Mouse (Mus musculus) induced T-regulatory cell, adult 2 months (primary cell): ENCODE results near the gene Cd22.
A peak's percentile ranks its signal among the peaks of the same experiment; 100 is the strongest.
"Not testable (repeated sequence)": the region's sequence is repeated elsewhere in the genome, so short reads cannot be mapped to it uniquely, and the experiment has no call there.

ENCODE experiments used
- DNase-seq: peaks from one replicate; pipeline ENCODE4 v3.0.0-alpha.2; 2012; ENCODE audit warnings: low read depth

Gene Cd22

GRCm38 (mm10) chr7:30880176-30880575, at the start of gene Cd22:
Gene Cd22 (minus strand): TSS chr7:30880342.
- peak; percentile 68 for DNase-seq

- not testable (repeated sequence) for DNase-seq
These were observed 44.4 kb upstream of the Cd22 start, which contains the start of gene Hamp2 for GRCm38 (mm10) chr7:30924581-30924980. Gene Hamp2 (minus strand): TSS chr7:30924681.

GRCm38 (mm10) chr7:30924071-30924470, 43.9 kb upstream of the Cd22 start:
- DNase-seq = no peak

- not testable (repeated sequence) for DNase-seq
These were observed 42.3 kb upstream of the Cd22 start for GRCm38 (mm10) chr7:30922490-30922889.

- DNase-seq = peak; percentile 66
These were observed 40.1 kb upstream of the Cd22 start for GRCm38 (mm10) chr7:30920217-30920616.

GRCm38 (mm10) chr7:30917219-30917618, 37.1 kb upstream of the Cd22 start:
- DNase-seq = no peak

GRCm38 (mm10) chr7:30916713-30917112, 36.6 kb upstream of the Cd22 start:
- DNase-seq = no peak

- DNase-seq = no peak
These were observed 34.6 kb upstream of the Cd22 start, which contains the start of gene Mag for GRCm38 (mm10) chr7:30914732-30915131. Gene Mag (minus strand): TSS chr7:30914873.

- peak; percentile 47 for DNase-seq
These were observed 29.6 kb upstream of the Cd22 start for GRCm38 (mm10) chr7:30909773-30910172.

- DNase-seq = no peak
These were observed 28.9 kb upstream of the Cd22 start for GRCm38 (mm10) chr7:30908992-30909431.

- peak; percentile 46 for DNase-seq
These were observed 28.3 kb upstream of the Cd22 start for GRCm38 (mm10) chr7:30908277-30908991.

GRCm38 (mm10) chr7:30904042-30904441, 23.9 kb upstream of the Cd22 start:
- peak; percentile 63 for DNase-seq

- no peak for DNase-seq
These were observed 15.1 kb upstream of the Cd22 start for GRCm38 (mm10) chr7:30895217-30895616.

GRCm38 (mm10) chr7:30892515-30892914, 12.4 kb upstream of the Cd22 start:
- DNase-seq = no peak

- no peak for DNase-seq
These were observed 11.6 kb upstream of the Cd22 start for GRCm38 (mm10) chr7:30891746-30892145.

- peak; percentile 53 for DNase-seq
These were observed 10.5 kb upstream of the Cd22 start for GRCm38 (mm10) chr7:30890681-30891080.

- DNase-seq = no peak
These were observed 8.6 kb upstream of the Cd22 start for GRCm38 (mm10) chr7:30888786-30889185.

GRCm38 (mm10) chr7:30887568-30888188, 7.5 kb upstream of the Cd22 start:
- DNase-seq = peak; percentile 84

- peak; percentile 46 for DNase-seq
These were observed 6.7 kb upstream of the Cd22 start for GRCm38 (mm10) chr7:30886852-30887251.

GRCm38 (mm10) chr7:30884047-30884446, 3.9 kb upstream of the Cd22 start:
- DNase-seq = no peak

- no peak for DNase-seq
These were observed 1.2 kb upstream of the Cd22 start for GRCm38 (mm10) chr7:30881367-30881766.

- DNase-seq = no peak
These were observed 1.2 kb downstream of the Cd22 start for GRCm38 (mm10) chr7:30878950-30879349.

- peak; percentile 77 for DNase-seq
These were observed 7.1 kb downstream of the Cd22 start for GRCm38 (mm10) chr7:30873083-30873482.
